Mouse (Mus musculus): ENCODE results near the gene Zc3h7b. TPM values are rescaled to one million over a fixed set of nuclear protein-coding genes. Genes with fewer than 3 reads are reported as not detected.

Gene Zc3h7b
- total RNA-seq, 2 experiments from 2014 or later: 57.2 to 68.1 TPM

- DNase-seq: peak in 1 of 2 experiments; percentile 35
These were observed 70.0 kb downstream of the Zc3h7b start for GRCm38 (mm10) chr15:81814716-81815370.

DNA sequence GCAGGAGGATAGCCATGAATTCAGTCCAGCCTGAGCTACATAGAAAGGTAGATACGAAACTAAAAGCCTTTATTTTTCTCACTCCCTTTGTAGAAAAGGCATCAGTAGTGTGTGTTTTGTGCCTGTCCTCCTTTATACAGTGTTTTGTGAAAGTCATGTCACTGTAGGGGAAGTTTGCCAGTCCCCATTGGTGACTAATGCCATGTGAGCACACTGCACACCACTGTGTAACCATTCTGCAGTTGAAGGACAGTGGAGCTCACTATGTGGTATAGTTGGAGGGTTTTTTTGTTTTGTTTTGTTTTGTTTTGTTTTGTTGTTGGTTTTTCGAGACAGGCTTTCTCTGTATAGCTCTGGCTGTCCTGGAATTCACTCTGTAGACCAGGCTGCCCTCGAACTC is 73.5 kb downstream of the Zc3h7b start:
- DNase-seq: no peak

DNA sequence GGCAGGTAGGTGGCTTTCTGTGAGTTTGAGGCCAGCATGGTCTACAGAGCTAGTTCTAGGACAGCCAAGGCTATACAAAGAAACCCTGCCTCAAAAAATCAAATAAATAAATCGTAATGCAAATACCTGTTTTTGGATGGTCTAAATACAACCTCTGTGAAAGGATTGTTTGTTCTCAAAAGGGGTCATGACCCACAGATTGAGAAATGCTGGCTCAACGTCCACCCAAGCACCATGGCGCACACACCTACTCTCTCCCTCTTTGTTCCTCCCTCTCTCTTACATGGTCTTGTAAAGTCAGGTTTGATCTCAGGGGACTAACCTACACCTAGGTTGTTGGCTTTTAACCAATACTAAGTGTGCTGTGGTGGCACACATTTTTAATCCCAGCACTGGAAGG is 77.8 kb downstream of the Zc3h7b start:
- no peak for DNase-seq

GRCm38 (mm10) chr15:81824832-81825231 is 80.0 kb downstream of the Zc3h7b start:
- DNase-seq: no peak

GRCm38 (mm10) chr15:81828426-81829207 is 83.8 kb downstream of the Zc3h7b start:
- DNase-seq: no peak

DNA sequence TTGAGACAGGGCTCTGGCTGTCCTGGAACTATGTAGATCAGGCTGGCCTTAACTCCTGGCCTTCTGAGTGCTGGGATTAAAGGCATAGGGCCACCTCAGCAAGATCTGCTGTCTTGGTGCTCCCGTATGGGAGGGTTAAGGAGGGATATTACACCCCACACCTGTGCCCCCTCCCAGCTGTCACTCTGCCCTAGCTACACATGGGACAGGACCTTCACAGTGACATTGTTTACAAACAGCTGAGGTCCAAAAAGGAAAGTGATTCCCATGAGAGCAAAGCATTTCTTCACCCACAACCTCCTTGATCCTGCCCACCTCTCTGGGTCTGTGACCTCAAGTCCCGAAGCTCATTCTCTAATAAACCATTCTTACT is 84.3 kb downstream of the Zc3h7b start:
- DNase-seq: no peak

DNA sequence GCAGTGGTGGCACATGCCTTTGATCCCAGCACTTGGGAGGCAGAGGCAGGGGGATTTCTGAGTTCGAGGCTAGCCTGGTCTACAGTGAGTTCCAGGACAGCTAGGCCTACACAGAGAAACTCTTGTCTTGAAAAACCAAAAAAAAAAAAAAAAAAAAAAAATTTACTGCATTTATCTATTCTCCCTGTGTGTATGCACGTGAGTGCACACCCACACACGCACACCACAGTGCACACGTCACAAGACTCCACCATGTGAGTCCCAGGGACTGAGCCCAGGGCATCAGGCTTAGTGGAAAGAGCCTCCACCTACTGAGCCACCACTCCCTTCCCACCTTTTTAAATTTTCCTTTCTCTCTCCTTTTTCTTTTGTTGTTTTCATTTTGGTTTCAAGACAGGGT is 85.7 kb downstream of the Zc3h7b start:
- no peak for DNase-seq

- peak; percentile 95 to 96 for DNase-seq
These were observed 86.4 kb downstream of the Zc3h7b start for GRCm38 (mm10) chr15:81831136-81831825.

- DNase-seq: peak in 1 of 2 experiments; percentile 47
These were observed 87.4 kb downstream of the Zc3h7b start for GRCm38 (mm10) chr15:81832219-81832618.

DNA sequence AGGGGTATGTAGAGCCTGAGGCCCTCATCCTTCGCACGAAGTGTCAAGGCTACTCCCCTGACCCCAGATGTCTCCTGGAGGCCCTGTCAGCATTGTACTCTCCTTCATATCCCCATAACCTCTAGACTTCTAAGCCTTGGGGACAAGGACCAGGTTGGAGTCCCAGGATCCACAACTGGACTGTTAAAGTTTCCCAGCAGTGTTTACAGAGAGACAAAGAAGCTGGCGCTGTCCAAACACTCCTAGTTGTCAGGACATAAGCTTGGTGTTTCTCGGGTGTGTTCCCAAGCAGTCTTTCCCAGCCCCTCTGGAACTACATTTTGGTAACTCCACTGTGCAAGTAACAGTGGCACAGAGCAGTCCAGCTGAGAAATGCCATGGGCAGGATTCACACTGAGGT is 88.6 kb downstream of the Zc3h7b start:
- DNase-seq: peak in 1 of 2 experiments; percentile 43

DNA sequence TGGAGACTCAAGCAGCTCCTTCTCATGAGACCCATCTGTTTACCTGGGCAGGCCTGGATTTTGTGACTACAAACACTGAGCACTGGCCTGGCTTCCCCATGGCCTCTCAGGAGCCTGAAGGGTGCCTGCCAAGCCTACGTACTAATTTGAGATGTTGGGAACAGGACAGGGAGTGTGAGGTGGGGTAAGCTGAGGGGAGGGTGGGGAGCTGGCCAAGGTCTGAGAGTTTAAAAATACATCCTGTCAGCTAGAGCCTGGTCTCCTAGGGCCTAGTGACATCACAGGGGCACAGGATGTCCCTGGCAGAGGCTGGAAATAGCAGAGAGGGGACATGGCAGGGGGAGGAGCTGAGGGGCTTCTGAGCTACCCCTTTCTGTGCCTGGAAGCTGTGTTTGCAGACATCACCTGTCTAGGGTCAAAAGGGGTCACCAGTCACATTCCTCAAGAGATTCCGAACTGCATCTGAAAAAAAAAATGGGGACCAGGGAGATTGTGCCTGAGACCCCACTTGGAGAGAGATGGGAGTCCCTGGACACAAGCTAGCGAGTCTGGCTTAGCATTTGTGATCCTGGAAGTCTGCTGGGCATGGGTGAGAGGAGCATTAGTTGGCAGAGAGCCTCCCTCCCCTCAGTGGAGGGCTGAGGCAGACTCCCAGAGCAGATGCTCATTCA is 89.4 kb downstream of the Zc3h7b start:
- peak; percentile 78 to 87 for DNase-seq

GRCm38 (mm10) chr15:81835007-81835880 is 90.4 kb downstream of the Zc3h7b start:
- DNase-seq: peak in 1 of 2 experiments; percentile 52

- peak; percentile 93 to 97 for DNase-seq
These were observed 91.4 kb downstream of the Zc3h7b start for GRCm38 (mm10) chr15:81836124-81836821.

GRCm38 (mm10) chr15:81836966-81837920 is 92.4 kb downstream of the Zc3h7b start:
- DNase-seq: peak in 1 of 2 experiments; percentile 54

GRCm38 (mm10) chr15:81838554-81839235 is 93.8 kb downstream of the Zc3h7b start:
- peak; percentile 65 to 66 for DNase-seq

- DNase-seq: peak; percentile 94 to 95
These were observed 94.8 kb downstream of the Zc3h7b start for GRCm38 (mm10) chr15:81839634-81840033.

DNA sequence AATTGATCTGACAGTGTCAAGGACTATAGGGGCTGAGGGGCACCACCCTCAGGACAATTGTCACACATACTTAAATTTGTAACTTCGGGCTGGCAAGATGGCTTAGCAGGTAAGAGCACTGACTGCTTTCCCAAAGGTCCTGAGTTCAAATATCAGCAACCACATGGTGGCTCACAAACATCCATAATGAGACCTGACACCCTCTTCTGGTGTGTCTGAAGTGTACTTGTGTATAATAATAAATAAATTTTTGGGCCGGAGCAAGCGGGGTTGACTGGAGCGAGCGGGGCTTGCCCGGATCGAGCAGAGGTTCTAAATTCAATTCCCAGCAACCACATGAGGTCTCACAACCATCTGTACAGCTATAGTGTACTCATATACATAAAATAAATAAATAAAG is 95.4 kb downstream of the Zc3h7b start:
- DNase-seq: no peak

DNA sequence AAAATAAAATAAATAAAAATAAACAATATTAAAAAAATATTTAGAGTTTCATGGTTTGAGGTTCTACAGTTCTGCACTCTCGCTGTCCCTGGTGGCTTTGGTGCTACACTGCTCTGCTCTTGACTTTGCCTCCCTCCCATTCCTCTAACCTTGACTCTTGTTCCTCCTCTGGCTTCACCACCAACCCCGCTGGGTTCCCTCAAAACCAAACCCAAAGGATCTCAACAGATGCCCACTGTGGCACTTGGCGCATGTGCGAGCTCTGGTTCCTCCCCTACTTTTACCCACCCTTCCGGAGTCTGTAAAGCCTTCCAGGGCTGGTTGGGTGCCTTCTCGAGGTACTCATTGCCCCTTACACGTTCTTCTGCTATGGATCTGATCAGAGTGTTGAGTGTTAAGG is 97.4 kb downstream of the Zc3h7b start:
- DNase-seq: no peak

DNA sequence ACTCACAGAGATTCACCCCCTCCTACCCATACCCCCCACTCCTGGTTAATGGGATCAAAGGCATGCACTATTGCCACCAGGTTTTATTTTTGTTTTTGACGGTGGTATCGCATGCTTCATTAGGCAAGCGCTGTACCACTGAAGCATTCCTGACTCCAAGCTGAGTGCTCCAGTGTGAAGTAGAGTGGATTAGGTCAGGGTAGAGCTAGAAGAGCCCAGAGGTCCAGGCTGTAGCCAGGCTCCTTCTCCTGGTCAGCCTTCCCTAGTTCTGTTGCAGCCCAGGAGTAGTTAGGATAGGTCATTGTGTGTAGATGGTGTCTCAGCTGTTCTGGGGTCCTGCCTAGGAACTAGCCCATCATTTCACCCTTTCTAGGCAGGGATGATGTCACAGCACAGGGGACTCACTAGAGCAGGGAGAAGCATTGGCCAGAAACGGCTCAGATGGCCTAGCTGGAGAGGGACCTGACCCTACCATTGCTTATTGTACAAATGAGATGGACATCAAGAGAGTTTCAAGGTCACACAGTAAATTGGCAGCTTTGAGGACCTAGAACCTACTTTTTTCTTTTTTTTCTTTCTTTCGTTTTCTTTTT is 100.3 kb downstream of the Zc3h7b start:
- DNase-seq: no peak

Measured in heart, adult 18-20 months (tissue).